Comparison of ENCODE assay signal across 9 mouse cellular contexts in the genomic region with DNA sequence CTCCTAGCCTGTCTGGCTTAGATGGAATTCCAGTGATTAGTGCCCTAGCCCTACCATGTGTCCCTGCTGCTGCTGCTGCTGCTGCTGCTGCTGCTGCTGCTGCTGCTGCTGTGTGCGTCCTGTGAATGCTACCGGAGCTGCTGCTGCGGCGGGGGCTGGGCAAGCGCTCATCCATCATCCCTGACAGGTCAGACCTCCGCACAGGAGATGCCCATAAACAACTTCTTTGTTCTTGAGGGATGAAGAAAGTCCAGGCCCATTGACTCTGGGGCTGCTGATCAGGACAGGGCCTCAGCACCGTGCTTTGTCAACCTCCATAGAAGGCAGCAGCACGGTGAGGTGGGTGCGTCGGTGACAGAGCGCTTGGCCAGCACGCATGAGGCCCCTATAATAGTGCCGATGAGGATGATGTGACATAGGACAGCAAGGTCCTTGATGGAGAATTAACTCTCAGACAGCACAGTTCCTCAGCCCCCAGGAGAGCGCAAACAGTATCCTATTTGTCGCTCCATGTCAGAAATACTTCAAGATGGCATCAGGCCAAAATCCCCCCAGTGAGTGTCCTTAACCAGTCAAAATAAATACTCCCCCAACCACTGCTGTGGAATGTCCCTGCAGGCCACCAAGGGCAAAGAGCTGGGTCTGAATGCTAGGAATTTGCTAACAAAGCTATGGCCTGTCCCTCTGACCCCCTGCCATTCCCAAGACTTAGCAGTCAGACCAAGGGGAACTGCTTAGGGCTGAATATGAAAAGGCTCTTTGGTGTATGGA.
A peak's percentile ranks its signal among the peaks of the same experiment; 100 is the strongest.
DNase-seq lines count a peak whose midpoint lies in the region; ATAC-seq and TF ChIP-seq lines count a peak whose summit lies in the region.
"Had no signal": no experiment of that assay in that cellular context is flagged by ENCODE, and none has a peak within 500 bp of the region (broad histone marks: within the 10 kb centered on the region; RNA-seq: fewer than 3 reads in every experiment).

No protein-coding gene starts in this region.

- H3K4me2 ChIP-seq in embryonic facial prominence, embryonic 13.5 days: peak overlapping the region; percentile 25
- peak overlapping the region; percentile 39 for H3K4me2 ChIP-seq in midbrain, embryonic 13.5 days (replicated peaks)

- no peaks in the 10 kb centered on the region for H3K36me3 ChIP-seq in embryonic facial prominence, embryonic 13.5 days
- no peaks in the 10 kb centered on the region for H3K36me3 ChIP-seq in midbrain, embryonic 13.5 days

- no peaks in the 10 kb centered on the region for H3K27me3 ChIP-seq in embryonic facial prominence, embryonic 13.5 days
- no peaks in the 10 kb centered on the region for H3K27me3 ChIP-seq in midbrain, embryonic 13.5 days

- TF ChIP-seq CTCF in gastrocnemius, adult 2 months (IDR thresholded peaks at IDR 0.05): no peak

- H3K9ac ChIP-seq in embryonic facial prominence, embryonic 13.5 days: peak overlapping the region; percentile 16; the same call in 1 of the 2 replicates
- H3K9ac ChIP-seq in midbrain, embryonic 13.5 days (replicated peaks): peak overlapping the region; percentile 44; the same call in 1 of the 2 replicates
- H3K9ac ChIP-seq: liver, embryonic 14.5 days had no signal

- H3K4me1 ChIP-seq in embryonic facial prominence, embryonic 13.5 days: peaks cover 22% of the 10 kb centered on the region
- peaks cover 25% of the 10 kb centered on the region for H3K4me1 ChIP-seq in midbrain, embryonic 13.5 days (replicated peaks)

- ATAC-seq in embryonic facial prominence, embryonic 13.5 days (ENCODE audit: insufficient number of reproducible peaks, insufficient read depth, low FRiP score, low TSS enrichment, low read depth): no peak
- peak; percentile 79 for ATAC-seq in midbrain, embryonic 13.5 days

- H3K9me3 ChIP-seq in embryonic facial prominence, embryonic 13.5 days: no peaks in the 10 kb centered on the region
- H3K9me3 ChIP-seq in midbrain, embryonic 13.5 days: no peaks in the 10 kb centered on the region

- intact Hi-C loops in gastrocnemius, adult 2 months (cut with DNase I): no loop called here

- WGBS in embryonic facial prominence, embryonic 13.5 days: 12% methylated on average over 15 of the region's 15 CpGs
- WGBS in midbrain, embryonic 13.5 days: 10% methylated on average over 15 of the region's 15 CpGs

- peak overlapping the region; percentile 9; the same call in 1 of the 2 replicates for H3K4me3 ChIP-seq in gastrocnemius, adult 2 months
- H3K4me3 ChIP-seq in embryonic facial prominence, embryonic 13.5 days: no peak overlapping the region
- H3K4me3 ChIP-seq in midbrain, embryonic 13.5 days (replicated peaks): no peak overlapping the region

- DNase-seq in gastrocnemius, adult 2 months: peak; percentile 8
- no peak for DNase-seq in gastrocnemius, postnatal 25 days
- peak; percentile 42 for DNase-seq in kidney, adult 9 months
- no peak for DNase-seq in urinary bladder, postnatal 14 days (ENCODE audit: low spot score)
- DNase-seq in gastrocnemius, postnatal 4 days (ENCODE audit: low spot score in 2 of 2): no peak
- no peak for DNase-seq in frontal cortex, adult 2 months (ENCODE audit: extremely low spot score in 1 of 2, low spot score in 1 of 2)

- H3K27ac ChIP-seq in gastrocnemius, adult 2 months: peak overlapping the region; percentile 70
- peak overlapping the region; percentile 52 for H3K27ac ChIP-seq in embryonic facial prominence, embryonic 13.5 days
- peak overlapping the region; percentile 77 for H3K27ac ChIP-seq in midbrain, embryonic 13.5 days
- H3K27ac ChIP-seq: liver, embryonic 14.5 days had no signal

Comparison
In these comparisons a context has a peak if more than half of its experiments do, and no peak if none do; other contexts are left out.
1. DNase-seq: peak in gastrocnemius, adult 2 months (single experiment) and kidney, adult 9 months (single experiment); none in gastrocnemius, postnatal 25 days (single experiment), urinary bladder, postnatal 14 days (single experiment), gastrocnemius, postnatal 4 days (0 of 2) and frontal cortex, adult 2 months (0 of 2).
2. Peak in every context shown above with its lines, with median percentiles within 50 percentile points of each other: H3K27ac ChIP-seq.